Mouse (Mus musculus) embryonic facial prominence, embryonic 13.5 days (tissue): ENCODE results near the gene Sult1d1. TPM values are rescaled to one million over a fixed set of nuclear protein-coding genes. Genes with fewer than 3 reads are reported as not detected.
"Not testable (repeated sequence)": the region's sequence is repeated elsewhere in the genome, so short reads cannot be mapped to it uniquely, and the experiment has no call there.

ENCODE experiments used
- ATAC-seq: fragments of 200-750 bp; cut with Nextera tagmentation; 2 replicates; pipeline ENCODE4 v1.8.0; 2017; ENCODE audit warnings: low read depth; ENCODE audit not compliant: insufficient number of reproducible peaks, insufficient read depth, low FRiP score, low TSS enrichment
- H3K27ac ChIP-seq: fragments of 300-500 bp; sonication (generic); 2 replicates; pipeline ENCODE4 v1.5.1; 2015; ENCODE audit warnings: moderate library complexity, mild to moderate bottlenecking, inconsistent platforms
- H3K27me3 ChIP-seq: fragments of 300-500 bp; sonication (generic); 2 replicates; pipeline ENCODE4 v1.6.1; 2015; ENCODE audit warnings: mild to moderate bottlenecking, inconsistent platforms
- H3K36me3 ChIP-seq: fragments of 300-500 bp; sonication (generic); 2 replicates; pipeline ENCODE4 v1.6.1; 2015; ENCODE audit warnings: mild to moderate bottlenecking, inconsistent platforms
- H3K4me1 ChIP-seq: fragments of 300-500 bp; sonication (generic); 2 replicates; pipeline ENCODE4 v1.6.1; 2015; ENCODE audit warnings: inconsistent platforms
- H3K4me2 ChIP-seq: fragments of 300-500 bp; sonication (generic); 2 replicates; pipeline ENCODE4 v1.6.1; 2015; ENCODE audit warnings: moderate library complexity, mild to moderate bottlenecking, inconsistent platforms
- H3K4me3 ChIP-seq: fragments of 300-500 bp; sonication (generic); 2 replicates; pipeline ENCODE4 v1.5.1; 2015; ENCODE audit warnings: mild to moderate bottlenecking, inconsistent platforms
- H3K9ac ChIP-seq: fragments of 300-500 bp; sonication (generic); 2 replicates; pipeline ENCODE4 v1.6.1; 2015; ENCODE audit warnings: mild to moderate bottlenecking, inconsistent platforms
- H3K9me3 ChIP-seq: fragments of 300-500 bp; sonication (generic); 2 replicates; pipeline ENCODE4 v1.6.1; 2016; ENCODE audit warnings: inconsistent platforms
- WGBS: fragments of 180-500 bp; shearing (Covaris S2); methylation state at CpG from one replicate; pipeline ENCODE4 v1.1.7; 2015; ENCODE audit warnings: mixed read lengths; 5-methylcytosine and 5-hydroxymethylcytosine counted together
- microRNA-seq: library from miRNA; unstranded; fragments of <30 nt; microRNA quantifications from one replicate; pipeline ENCODE4, GENCODE M21; 2016
- polyA plus RNA-seq: library from polyadenylated mRNA; unstranded; fragments of >200 nt; fragmentation: Nextera tagmentation; extraction: Ambion mirVana; gene quantifications from 2 replicates; pipeline ENCODE4 v1.2.1, GENCODE M21; 2015

Sult1d1 gene
- polyA plus RNA-seq, 1 experiment from 2014 or later: 0.14 TPM

GRCm38 (mm10) chr5:87562966-87563365 lies 5.9 kb downstream of the Sult1d1 start:
- ATAC-seq: no peak
- Histone ChIP-seq H3K4me1 (no peaks in the 10 kb centered on the region), H3K27ac (no peak overlapping the region), H3K36me3 (no peaks in the 10 kb centered on the region), H3K27me3 (no peaks in the 10 kb centered on the region), H3K4me2 (no peak overlapping the region), H3K9ac (no peak overlapping the region), H3K9me3 (no peaks in the 10 kb centered on the region), H3K4me3 (no peak overlapping the region)

- H3K4me3 ChIP-seq: no peak overlapping the region
- H3K9me3 ChIP-seq: no peaks in the 10 kb centered on the region
- H3K4me2 ChIP-seq: no peak overlapping the region
- ATAC-seq: no peak
- no peaks in the 10 kb centered on the region for H3K4me1 ChIP-seq
- no peak overlapping the region for H3K9ac ChIP-seq
- 79% methylated on average over 4 of the region's 4 CpGs for WGBS
- H3K27me3 ChIP-seq: no peaks in the 10 kb centered on the region
- H3K27ac ChIP-seq: no peak overlapping the region
- no peaks in the 10 kb centered on the region for H3K36me3 ChIP-seq
These were observed 6.3 kb downstream of the Sult1d1 start for GRCm38 (mm10) chr5:87562526-87562925.

- H3K9me3 ChIP-seq: no peaks in the 10 kb centered on the region
- H3K36me3 ChIP-seq: no peaks in the 10 kb centered on the region
- no peak overlapping the region for H3K27ac ChIP-seq
- no peaks in the 10 kb centered on the region for H3K27me3 ChIP-seq
- H3K4me3 ChIP-seq: no peak overlapping the region
- 74% methylated on average over 5 of the region's 5 CpGs for WGBS
- H3K9ac ChIP-seq: no peak overlapping the region
- H3K4me1 ChIP-seq: no peaks in the 10 kb centered on the region
- no peak overlapping the region for H3K4me2 ChIP-seq
- ATAC-seq: no peak
These were observed 8.7 kb downstream of the Sult1d1 start for GRCm38 (mm10) chr5:87560145-87560544.

GRCm38 (mm10) chr5:87550935-87551334 lies 17.9 kb downstream of the Sult1d1 start:
- Histone ChIP-seq H3K9me3 (no peaks in the 10 kb centered on the region), H3K27me3 (no peaks in the 10 kb centered on the region), H3K4me1 (no peaks in the 10 kb centered on the region), H3K4me3 (no peak overlapping the region), H3K4me2 (no peak overlapping the region), H3K27ac (no peak overlapping the region), H3K36me3 (no peaks in the 10 kb centered on the region), H3K9ac (no peak overlapping the region)
- WGBS: 33% methylated on average over 1 of the region's 1 CpGs
- no peak for ATAC-seq

GRCm38 (mm10) chr5:87538111-87538510 lies 30.7 kb downstream of the Sult1d1 start, which contains the start of gene Sult1b1:
Gene Sult1b1 (minus strand): TSS chr5:87538195.
- ATAC-seq: no peak
- Histone ChIP-seq H3K4me1 (no peaks in the 10 kb centered on the region), H3K9ac (no peak within 1 kb of the TSS), H3K36me3 (no peaks in the 10 kb centered on the region), H3K4me3 (no peak within 1 kb of the TSS), H3K27ac (no peak within 1 kb of the TSS), H3K4me2 (no peak within 1 kb of the TSS), H3K27me3 (no peaks in the 10 kb centered on the region), H3K9me3 (no peaks in the 10 kb centered on the region)
- 93% methylated on average over 2 of the region's 2 CpGs for WGBS

GRCm38 (mm10) chr5:87535994-87536644 lies 32.7 kb downstream of the Sult1d1 start:
- no peaks in the 10 kb centered on the region for H3K9me3 ChIP-seq
- no peak overlapping the region for H3K4me3 ChIP-seq
- no peaks in the 10 kb centered on the region for H3K36me3 ChIP-seq
- no peak overlapping the region for H3K27ac ChIP-seq
- ATAC-seq: no peak
- no peak overlapping the region for H3K4me2 ChIP-seq
- 70% methylated on average over 4 of the region's 4 CpGs for WGBS
- H3K9ac ChIP-seq: no peak overlapping the region
- no peaks in the 10 kb centered on the region for H3K4me1 ChIP-seq
- H3K27me3 ChIP-seq: no peaks in the 10 kb centered on the region

GRCm38 (mm10) chr5:87532288-87532687 lies 36.5 kb downstream of the Sult1d1 start:
- H3K4me3 ChIP-seq: no peak overlapping the region
- no peak overlapping the region for H3K27ac ChIP-seq
- H3K9ac ChIP-seq: no peak overlapping the region
- no peak overlapping the region for H3K4me2 ChIP-seq
- no peaks in the 10 kb centered on the region for H3K27me3 ChIP-seq
- H3K9me3 ChIP-seq: no peaks in the 10 kb centered on the region
- no peak for ATAC-seq
- no peaks in the 10 kb centered on the region for H3K4me1 ChIP-seq
- 79% methylated on average over 2 of the region's 2 CpGs for WGBS
- H3K36me3 ChIP-seq: no peaks in the 10 kb centered on the region

GRCm38 (mm10) chr5:87523561-87523960 lies 45.3 kb downstream of the Sult1d1 start:
- not testable (repeated sequence) for H3K9me3 ChIP-seq, H3K4me2 ChIP-seq, H3K4me1 ChIP-seq, H3K9ac ChIP-seq, H3K36me3 ChIP-seq, H3K4me3 ChIP-seq, H3K27ac ChIP-seq, H3K27me3 ChIP-seq, ATAC-seq
- 87% methylated on average over 2 of the region's 2 CpGs for WGBS

- ATAC-seq: 0 out of 2 replicates have a peak, but pooled peaks have one; percentile 56
These were observed 62.9 kb downstream of the Sult1d1 start for GRCm38 (mm10) chr5:87505776-87506458.

More at GRCm38 (mm10) chr5:87505776-87506458, 62.9 kb downstream of the Sult1d1 start:
- Histone ChIP-seq H3K4me1 (no peaks in the 10 kb centered on the region), H3K9me3 (no peaks in the 10 kb centered on the region), H3K27me3 (no peaks in the 10 kb centered on the region), H3K27ac (no peak overlapping the region), H3K9ac (no peak overlapping the region), H3K4me3 (no peak overlapping the region), H3K36me3 (no peaks in the 10 kb centered on the region), H3K4me2 (no peak overlapping the region)
- 51% methylated on average over 4 of the region's 4 CpGs for whole genome bisulfite sequencing

Small RNA genes lying within 50 kb of the gene (microRNA-seq; reads per million reads assigned to microRNA genes)
- not detected for gene Mir3969

Other genes with a start within 250 kb of the Sult1d1 start
- gene Ugt2a3, start 231.8 kb downstream of the Sult1d1 start, polyA plus RNA-seq: not detected in 2 replicates
- gene Ugt2b38, start 144.8 kb downstream of the Sult1d1 start, polyA plus RNA-seq: not detected in 2 replicates
- 0.17 and 1.3 TPM in 2 replicates for gene Ugt2a2, start 86.8 kb downstream of the Sult1d1 start, polyA plus RNA-seq
- 0.18 TPM in 1 of 2 replicates, not detected in the other for gene Gm43638, start 82.2 kb downstream of the Sult1d1 start, polyA plus RNA-seq
- gene Ugt2a1, start 78.2 kb downstream of the Sult1d1 start, polyA plus RNA-seq: 11.2 and 21.0 TPM in 2 replicates
- 0.80 TPM in 1 of 2 replicates, not detected in the other for gene Sult1b1, start 30.8 kb downstream of the Sult1d1 start, polyA plus RNA-seq
- 7.2 and 15.2 TPM in 2 replicates for gene Sult1e1, start 22.6 kb upstream of the Sult1d1 start, polyA plus RNA-seq
- gene Csn1s1, start 97.2 kb upstream of the Sult1d1 start, polyA plus RNA-seq: not detected in 2 replicates
- gene Csn2, start 130.6 kb upstream of the Sult1d1 start, polyA plus RNA-seq: not detected in 2 replicates
- not detected in 2 replicates for gene Csn1s2a, start 205.5 kb upstream of the Sult1d1 start, polyA plus RNA-seq
- not detected in 2 replicates for gene Csn1s2b, start 239.1 kb upstream of the Sult1d1 start, polyA plus RNA-seq